Mouse (Mus musculus) brain, embryonic 14.5 days (tissue): ENCODE results near the gene Rcc1l.

ENCODE experiments used
- CTCF ChIP-seq: fragments of 200-500 bp; IDR thresholded peaks from 2 replicates; pipeline ENCODE4 v1.5.1; 2012; ENCODE audit warnings: inconsistent platforms, mild to moderate bottlenecking, moderate library complexity, borderline replicate concordance; ENCODE audit not compliant: insufficient read depth, insufficient read length; ENCODE audit errors: extremely low read depth
- POLR2A ChIP-seq: fragments of 200-500 bp; IDR thresholded peaks from 2 replicates; pipeline ENCODE4 v1.6.1; 2012; ENCODE audit warnings: mild to moderate bottlenecking, inconsistent platforms, borderline replicate concordance; ENCODE audit not compliant: poor library complexity, insufficient read depth, insufficient read length, severe bottlenecking; ENCODE audit errors: extremely low read depth

DNA sequence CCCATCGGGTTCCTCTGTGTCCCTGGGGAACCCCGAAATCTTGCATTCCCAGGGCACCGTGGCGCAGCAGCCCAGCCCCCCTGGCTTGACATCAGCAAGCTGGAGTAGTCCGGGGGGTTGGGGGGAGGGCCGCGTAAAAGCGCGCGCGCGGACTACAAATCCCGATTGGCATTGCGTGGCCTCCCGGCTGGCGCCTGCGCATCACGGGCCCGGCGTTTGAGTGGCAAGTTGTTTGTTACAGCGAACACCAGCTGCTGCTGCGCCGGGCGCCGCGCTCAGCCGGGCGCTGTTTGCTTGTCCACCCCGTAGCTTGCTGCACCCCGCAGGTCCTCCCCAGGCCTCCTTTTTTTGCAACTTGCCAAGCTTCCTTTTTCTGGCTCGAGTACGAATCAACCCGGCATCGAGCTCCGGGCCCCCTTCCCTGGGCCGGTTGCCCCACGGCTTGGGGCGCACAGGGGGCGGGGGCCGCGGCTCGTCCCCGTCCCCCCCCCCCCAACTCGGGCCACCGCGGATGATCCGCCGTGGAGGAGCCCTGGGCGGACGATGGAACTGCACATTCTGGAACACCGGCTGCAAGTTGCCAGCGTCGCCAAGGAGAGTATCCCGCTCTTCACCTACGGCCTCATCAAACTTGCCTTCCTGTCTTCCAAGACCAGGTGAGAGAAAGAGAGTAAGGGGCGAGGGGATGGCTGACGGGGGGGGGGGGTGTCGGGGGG is 76.9 kb downstream of the Rcc1l start, which contains the start of gene Castor2:
- no peak for TF ChIP-seq CTCF
- peak; percentile 78; the same call in 1 of the 2 replicates for TF ChIP-seq POLR2A
